Mouse (Mus musculus) lung, adult 2 months (tissue): ENCODE results near the gene Psap.

Experiments used
- CTCF ChIP-seq: fragments of 200-500 bp; IDR thresholded peaks from 2 replicates; pipeline ENCODE4 v1.5.1; 2011; ENCODE audit warnings: mild to moderate bottlenecking, low read length, control low read depth; ENCODE audit not compliant: insufficient read depth
- POLR2A ChIP-seq: fragments of 200-500 bp; IDR thresholded peaks from 2 replicates; pipeline ENCODE4 v1.6.1; 2011; ENCODE audit warnings: low read depth, mild to moderate bottlenecking, control low read depth, low read length, borderline replicate concordance; ENCODE audit errors: extremely low read depth

DNA sequence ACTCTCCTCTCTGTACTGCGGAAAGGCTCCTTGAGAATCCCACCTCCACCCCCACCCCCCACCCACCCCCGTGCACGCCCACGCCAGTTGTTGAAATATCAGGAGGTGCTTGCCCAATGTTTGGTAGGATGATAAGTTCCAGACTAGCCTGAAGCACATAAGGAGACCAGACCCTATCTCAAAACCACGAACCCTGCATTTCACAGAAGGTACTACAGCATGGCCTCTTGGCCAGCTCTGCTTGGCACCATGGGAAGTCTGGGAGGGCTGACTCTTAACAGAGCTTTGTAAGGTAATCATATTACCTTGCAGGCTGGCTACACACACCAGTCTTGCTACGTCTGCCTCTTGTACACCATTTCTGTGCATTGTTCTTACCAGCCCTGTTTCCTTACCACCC is 5.2 kb upstream of the Psap start:
- TF ChIP-seq CTCF (no peak), POLR2A (no peak)
